Mouse (Mus musculus) cerebellum, adult 2 months (tissue): Measurements from ENCODE around the gene Tmc3.

ENCODE experiments used
- CTCF ChIP-seq: fragments of 200-500 bp; IDR thresholded peaks from 2 replicates; pipeline ENCODE4 v1.5.1; 2011; ENCODE audit warnings: low read depth, mild to moderate bottlenecking, control low read depth, low read length, moderate library complexity, borderline replicate concordance; ENCODE audit not compliant: insufficient read depth
- POLR2A ChIP-seq: fragments of 200-500 bp; IDR thresholded peaks from 2 replicates; pipeline ENCODE4 v1.6.1; 2011; ENCODE audit warnings: low read length, control low read depth, borderline replicate concordance; ENCODE audit not compliant: insufficient read depth

DNA sequence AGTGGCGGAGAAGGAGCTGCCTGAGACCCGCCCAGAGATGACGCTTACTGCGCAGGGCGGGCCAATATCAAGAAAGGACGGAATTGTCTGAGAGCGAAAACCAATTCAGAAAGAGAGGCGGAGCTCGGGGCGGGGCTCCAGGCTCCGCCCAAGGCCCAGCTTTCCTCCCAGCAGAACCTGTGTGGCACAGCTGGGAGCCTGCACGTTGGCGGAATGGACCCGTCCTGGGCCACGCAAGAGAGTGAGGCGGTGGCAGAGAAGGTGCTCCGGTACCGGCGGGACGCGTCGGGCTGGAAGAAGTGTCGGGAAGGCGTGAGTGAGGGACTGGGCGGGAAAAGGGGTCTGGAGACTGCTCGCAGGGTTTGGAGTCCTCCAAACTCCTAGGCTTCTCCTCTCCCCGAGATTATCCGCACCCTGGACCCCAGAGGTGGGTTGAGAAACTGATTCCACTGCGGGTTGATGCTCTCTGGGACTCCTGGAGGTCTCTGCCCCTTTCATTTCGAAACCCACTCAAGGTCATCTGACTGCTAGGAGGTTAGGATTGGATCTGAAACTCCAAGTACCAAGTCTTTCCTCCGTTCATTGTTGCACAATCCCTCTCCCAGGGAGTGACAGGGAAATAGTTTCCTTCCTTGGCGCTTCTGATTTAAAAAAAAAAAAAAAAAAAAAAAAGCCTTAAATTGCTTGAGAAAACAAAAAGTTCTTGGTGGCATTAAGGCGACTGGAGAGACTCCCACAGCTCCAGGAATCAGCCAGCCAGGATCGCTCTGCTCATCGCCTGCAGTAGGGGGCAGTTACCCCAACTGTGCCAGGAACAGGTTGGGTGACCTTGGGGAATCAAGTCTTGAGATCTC lies 47.3 kb downstream of the Tmc3 start, which contains the start of gene Stard5:
- TF ChIP-seq CTCF, result no peak
- TF ChIP-seq POLR2A, result peak; percentile 79
